Mouse (Mus musculus): ENCODE results near the gene Atp6v0d1.
A peak's percentile ranks its signal among the peaks of the same experiment; 100 is the strongest.

Gene Atp6v0d1

DNA sequence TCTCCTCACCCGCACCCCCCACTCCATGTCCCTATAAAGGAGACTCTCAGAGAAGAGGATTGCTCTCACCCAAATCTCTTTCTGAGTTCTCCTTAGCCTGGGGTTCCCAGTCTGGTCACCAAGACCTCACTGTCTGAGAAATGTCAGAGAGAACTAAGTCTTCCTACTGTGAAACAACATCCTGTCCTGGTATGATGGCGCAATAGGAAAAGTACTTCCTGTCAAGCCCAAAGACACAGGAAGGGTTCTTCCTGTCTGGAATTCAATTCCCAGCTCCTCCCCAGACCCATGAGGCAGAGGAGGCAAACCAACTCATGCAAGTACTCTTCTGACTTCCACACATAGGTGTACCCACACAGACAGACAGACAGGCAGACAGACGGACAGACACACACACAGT is 61.2 kb downstream of the Atp6v0d1 start:
- DNase-seq (ENCODE audit: low spot score), result no peak

DNA sequence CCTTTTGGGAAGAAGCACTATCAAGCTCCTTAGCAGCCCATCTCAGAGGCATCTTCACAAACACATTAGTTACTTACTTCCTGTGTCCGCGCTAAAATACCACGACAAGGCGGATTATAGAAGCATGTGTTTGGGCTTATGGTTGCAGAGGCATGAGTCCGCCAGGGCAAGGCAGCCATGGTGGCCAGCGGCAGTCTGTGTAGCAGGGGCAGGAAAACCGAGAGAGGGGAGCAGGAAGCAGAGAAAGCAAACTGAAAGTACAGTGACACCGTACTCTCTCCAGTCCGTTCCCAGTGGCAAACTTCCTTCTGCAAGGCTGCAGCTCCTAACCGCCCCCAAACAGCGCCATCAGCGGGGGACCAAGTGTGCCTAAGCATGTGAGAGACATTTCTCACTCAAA is 66.1 kb downstream of the Atp6v0d1 start:
- no peak for DNase-seq (ENCODE audit: low spot score)

DNA sequence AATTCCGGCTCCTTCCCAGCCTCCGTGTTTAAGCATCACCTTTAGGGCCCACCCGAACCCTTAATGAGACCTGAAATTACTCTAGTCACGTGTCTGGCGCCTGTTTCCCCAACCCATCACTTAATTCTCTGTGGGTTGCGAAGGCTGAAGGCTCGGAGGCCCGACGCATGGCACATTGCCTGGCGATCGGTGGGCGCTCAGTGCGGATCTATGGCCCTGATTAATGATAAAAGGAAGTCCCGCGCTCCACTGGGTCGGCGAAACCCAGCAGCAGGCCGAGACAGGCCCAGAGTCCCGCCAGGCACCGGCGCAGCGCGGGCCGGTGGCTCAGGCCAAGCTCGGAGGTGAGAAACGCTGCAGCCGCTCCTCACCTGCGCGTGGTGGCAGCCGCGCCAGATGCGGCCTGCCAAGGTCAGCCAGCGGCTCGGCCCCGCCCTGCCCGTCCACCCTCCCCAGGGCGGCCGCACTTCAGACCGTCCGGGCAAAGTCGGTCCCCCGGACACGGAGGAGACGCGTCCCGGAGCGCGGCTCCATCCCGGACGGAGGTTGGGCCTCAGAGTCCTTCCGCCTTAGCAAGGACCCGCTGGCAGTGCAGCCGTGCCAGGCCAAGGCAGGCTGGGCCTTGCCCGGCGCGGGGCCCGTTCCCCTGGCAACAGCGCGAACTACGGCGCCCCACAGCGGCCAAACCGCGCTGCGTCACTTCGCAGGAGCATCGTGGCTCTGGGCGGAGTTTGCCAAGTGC is 69.2 kb downstream of the Atp6v0d1 start, which contains the start of gene Zdhhc1:
TSS of gene Zdhhc1 (minus strand) at position 464 of the 742 bp plus-strand sequence.
- DNase-seq (ENCODE audit: low spot score), result peak; percentile 76

DNA sequence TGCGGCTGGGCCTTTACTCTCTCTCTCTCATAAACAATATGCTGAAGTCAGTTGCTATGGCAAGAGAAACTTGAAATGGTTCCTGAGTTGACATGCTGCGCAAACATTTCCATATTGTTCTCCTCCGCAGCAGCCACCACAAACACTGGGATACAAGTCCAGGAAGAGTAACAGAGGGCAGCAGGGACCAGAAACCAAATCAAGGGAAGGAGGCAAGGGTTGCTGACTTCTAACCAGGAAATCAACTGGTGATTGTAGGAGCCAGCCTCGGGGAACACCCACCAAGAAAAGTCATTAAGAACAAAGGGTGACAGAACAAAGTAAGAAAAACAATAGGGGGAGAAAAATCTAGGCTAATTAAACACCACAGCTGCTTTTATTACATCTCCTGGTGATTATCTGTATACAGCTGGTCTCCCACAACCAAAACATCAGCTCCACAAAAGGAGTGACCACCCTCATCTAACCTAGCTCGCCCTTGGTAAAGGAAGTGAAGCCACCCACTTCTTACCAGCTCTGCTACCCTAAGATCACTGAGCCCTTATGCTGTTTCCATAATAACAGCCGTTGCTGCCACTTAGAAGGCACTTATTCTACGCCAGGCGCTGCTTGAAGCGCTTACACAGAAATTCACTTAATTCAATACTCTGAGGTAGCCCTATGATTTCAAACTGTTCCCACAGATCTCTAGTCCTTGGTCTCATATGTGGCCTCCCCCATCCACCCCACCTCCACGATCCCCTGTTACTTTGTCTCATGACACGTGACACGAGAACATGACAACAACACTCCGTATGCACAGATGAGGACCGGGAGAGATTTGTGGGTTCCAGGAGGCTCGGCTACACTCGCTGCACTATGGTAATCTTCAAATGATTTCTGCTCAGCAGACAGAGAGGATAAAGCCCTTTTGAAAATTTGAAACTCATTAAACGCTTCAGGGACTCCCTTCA is 70.2 kb downstream of the Atp6v0d1 start:
- no peak for DNase-seq (ENCODE audit: low spot score)

DNA sequence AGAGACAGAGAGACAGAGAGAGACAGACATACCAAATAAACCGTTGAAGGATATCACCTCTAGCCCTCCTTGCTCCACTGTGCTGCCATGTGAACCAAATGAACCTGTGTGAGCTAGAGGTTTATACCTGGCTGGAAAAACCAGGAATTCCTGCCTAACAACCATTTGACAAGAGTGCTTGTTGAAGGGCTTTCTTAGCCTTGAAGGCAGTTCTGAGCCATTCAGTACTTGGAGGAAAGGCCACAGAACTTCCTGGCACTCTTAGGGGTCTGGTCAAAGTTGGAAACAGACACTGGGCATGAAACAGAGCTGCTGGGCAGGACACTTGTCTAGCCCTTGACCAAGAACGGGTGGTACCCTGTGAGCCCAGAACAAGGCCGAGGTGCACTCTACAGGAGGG is 71.3 kb downstream of the Atp6v0d1 start:
- DNase-seq (ENCODE audit: low spot score), result no peak

DNA sequence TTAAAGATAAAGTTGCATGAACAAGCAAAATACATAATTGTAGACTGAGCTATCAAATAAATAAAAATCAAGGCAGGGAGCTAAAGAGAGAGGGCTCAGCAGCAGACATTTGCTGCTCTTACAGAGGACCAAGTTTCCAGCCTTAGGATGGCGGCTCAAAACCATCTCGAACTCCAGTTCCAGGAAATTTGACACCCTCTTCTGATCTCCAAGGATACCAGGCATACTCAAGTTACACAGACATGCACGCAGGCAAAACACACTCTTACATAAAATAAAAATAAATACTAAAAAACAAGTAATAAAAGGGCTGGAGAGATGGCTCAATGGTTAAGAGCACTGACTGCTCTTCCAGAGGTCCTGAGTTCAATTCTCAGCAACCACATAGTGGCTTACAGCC is 72.4 kb downstream of the Atp6v0d1 start:
- DNase-seq (ENCODE audit: low spot score), result no peak

DNA sequence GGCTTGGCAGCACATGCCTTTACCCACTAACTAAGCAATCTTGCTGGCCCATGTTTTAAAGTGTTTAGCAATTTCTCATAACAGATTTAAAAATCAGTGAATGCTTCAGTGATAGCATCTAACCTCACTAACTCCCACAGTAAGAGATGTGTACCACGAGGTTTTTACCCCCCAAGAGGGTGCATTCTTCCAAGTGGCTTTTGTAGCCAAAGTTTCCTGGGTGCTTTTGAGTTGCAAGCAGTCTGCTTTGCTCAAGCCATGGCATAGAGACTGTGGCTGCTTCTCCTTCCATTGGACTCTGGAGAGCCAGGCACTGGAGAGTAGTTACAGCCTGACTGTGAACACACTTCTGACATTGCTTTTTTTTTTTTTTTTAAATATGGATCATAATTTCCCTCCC is 76.6 kb downstream of the Atp6v0d1 start:
- DNase-seq (ENCODE audit: low spot score), result no peak

DNA sequence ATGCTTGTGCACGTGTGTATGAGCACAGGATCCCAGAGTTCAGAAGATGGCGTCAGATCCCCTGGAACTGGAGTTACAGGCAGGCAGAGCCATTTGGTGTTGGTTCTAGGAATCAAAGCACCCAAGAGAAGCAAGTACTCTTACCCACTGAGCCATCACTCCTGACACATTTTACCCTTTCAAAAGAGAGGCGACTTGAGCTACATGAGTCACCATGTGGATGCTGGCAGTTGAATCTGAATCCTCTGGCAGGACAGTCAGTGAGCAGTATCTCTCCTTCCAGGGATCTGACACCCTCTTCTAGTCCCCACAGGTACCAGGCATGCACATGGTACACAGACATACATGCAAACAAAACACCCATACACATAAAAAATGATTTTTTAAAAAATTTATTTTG is 77.8 kb downstream of the Atp6v0d1 start:
- no peak for DNase-seq (ENCODE audit: low spot score)

DNA sequence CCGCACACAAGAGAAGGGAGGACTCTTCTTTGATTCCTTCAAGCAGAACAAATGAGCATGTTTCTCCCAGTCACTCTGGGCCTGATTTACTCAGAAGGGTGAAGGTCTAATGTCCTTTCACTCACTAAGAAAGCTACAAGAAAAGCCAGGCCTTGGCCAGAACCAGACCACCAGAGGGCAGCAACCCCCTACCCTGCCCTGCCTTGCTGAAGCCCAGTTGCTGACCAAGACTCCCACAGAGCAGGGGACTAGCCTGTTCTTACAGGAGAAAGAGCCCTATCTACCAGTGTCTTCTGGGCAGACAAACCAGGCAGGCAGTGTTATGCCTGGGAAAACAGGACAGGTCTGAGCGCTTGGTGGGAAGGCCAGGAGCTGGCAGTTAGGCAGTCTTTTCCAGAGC is 81.5 kb downstream of the Atp6v0d1 start:
- no peak for DNase-seq (ENCODE audit: low spot score)

DNA sequence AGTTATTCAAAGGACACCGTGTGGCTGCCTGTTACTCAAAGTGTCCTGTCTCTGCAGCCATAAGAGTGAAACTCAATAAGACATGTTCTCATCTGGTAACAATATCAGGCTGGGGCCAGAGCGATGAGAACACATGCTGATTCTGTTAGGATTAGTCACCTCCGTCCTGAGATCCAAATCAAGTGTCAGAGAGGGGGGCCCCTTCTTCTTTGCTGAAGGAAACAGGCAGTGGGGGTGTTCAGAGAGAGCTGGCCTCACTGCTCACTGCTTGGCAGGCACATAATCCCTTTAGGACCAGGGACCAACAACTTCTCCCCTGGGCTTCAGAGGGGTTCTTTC is 81.8 kb downstream of the Atp6v0d1 start:
- no peak for DNase-seq (ENCODE audit: low spot score)

DNA sequence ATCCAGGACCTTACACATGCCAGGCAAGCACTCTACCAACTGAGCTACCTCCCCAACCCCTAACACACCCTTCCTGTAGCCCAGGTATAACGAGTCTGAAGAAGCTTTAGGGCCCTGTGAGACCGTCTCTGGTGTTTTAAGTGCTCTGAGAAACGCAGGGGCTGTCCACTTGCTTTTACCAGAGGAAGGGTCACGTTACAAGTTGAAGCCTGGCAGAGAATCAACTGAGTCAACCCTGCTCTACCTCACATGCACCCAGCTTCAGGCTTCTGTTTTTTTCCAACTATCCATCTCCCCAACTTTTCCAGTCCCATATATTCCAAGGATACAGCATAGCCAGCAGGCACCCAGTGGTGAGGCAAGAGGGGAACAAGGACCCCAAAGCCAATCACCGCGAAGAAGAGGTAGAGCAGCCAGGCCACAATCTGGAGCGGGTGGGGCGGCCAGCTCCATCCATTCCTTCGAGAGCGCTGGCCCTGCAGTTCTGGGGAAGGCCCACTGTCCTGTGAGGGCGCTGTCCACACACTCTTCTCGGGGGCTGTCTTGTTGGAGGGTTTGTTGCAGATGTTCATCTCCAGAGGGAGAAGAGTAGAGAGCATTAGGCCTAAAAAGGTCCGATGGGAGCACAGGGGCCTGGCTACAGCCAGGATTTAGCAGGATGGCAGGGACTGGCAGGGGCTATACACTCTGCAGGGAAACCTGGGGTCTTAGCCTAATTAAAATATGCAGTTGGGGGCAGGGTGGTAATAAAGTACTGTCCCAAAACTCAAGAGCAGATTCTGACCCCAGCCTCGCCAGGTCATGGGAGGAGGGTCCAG is 82.4 kb downstream of the Atp6v0d1 start:
- no peak for DNase-seq (ENCODE audit: low spot score)

DNA sequence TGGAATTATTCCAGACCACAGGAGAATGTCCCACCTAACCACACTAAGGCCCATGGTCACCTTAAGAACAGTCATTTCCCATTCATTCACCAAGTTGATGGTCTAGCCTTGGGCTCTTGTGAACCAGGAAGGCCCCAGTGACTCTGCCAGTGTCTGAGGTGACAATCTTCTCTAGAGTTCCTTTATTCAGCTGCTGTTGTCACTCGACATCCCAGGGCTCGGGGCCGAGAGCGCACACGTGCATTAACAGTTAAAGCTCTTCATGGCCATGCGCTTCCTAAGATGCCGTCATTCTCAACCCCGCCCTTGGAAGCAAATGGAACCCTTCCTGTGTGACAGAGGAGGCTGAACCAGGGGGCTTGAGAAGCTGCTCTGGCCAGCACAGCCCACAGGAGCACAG is 83.7 kb downstream of the Atp6v0d1 start:
- no peak for DNase-seq (ENCODE audit: low spot score)

DNA sequence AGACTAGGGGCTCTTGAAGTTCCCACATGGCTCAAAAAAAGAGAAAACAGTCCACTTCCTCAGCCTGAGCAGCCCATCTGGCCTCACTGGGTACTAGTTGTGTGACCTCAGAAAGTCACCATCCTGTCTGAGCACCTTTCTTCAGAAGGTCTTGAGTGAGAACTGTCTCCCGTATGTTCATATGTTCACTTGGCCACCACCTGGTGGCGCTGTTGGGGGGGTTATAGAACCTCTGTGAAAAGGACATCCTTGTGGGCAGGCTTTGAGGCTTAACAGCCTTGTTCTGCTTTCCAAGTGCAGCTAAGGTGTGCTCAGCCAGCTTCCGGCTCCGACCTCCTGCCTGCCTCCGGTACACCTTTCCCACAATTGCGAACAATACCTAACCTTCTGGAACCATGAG is 84.4 kb downstream of the Atp6v0d1 start:
- no peak for DNase-seq (ENCODE audit: low spot score)

DNA sequence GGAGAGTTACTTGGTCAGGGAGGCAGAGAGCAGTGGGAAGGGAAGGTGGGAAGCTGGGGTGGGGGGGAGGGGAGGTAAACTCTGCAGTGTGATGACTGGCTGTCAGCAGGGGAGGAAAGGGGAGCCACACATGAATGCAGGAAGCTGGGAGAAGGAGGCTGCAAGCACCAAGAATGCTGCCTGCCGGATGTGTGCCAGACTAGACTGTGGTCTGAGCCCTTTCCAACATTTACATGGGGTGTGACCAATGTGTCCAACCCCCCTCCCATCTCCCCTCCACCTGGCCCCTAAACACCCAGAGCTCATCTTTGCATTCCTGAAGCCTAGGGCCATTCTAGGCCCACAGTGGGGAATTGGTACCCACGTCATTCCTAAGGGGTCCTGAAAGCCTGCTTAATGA is 84.8 kb downstream of the Atp6v0d1 start:
- DNase-seq (ENCODE audit: low spot score), result no peak

DNA sequence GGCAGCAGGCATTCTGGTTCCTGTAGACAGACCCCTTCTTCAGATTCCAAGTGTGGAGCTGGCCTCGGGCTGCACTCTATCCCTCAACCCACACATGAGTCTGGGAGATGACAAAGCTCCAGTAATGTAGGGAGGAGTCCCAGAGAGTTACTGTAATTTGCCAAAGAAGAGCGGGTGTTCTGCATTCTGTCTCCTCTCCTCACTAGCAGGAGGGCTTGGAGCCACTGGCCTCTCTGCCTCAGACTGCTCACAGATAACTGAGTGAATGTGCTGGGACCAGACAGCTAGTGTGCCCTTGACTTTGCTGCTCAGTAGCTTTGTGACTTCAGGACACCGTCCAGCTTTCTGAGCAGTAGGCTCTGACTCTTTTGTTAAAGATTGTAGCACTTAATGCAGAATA is 88.1 kb downstream of the Atp6v0d1 start:
- no peak for DNase-seq (ENCODE audit: low spot score)

DNA sequence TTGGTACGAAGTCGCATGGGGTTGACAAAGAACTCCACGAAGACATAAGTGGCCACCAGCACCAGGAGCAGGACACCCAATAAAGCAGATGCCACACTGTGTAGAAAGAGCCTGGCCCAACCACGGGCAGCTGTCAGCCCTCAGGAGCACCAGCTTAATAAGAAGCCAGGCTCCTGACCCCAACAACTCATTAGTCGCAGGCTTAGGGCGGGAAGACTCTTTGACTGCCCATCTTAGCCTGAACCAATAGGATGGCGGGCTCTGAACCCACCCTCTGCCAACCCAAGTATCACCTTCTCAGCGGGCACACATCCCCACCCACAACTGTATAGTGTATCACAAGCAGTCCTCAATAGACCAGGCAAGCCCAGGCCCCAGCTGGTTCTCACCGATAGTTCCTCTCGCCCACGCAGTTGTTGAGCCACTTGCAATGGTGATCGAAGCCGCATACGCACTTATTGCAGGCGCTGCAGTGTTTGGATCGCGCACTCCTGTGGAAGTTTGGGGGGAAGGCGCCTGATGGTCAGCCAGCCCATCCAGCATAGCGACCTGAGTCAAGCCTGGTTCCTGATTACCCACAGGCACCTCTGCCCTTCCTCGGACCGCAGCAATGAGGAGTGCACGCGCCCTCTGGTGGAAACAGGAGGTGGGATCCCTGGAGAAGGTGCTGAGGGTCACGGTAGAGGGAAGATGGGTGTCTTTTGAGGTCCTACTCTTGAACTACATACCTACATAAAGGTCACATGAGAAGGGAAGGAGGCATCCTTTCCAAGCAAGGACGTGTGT is 89.0 kb downstream of the Atp6v0d1 start:
- DNase-seq (ENCODE audit: low spot score), result no peak

DNA sequence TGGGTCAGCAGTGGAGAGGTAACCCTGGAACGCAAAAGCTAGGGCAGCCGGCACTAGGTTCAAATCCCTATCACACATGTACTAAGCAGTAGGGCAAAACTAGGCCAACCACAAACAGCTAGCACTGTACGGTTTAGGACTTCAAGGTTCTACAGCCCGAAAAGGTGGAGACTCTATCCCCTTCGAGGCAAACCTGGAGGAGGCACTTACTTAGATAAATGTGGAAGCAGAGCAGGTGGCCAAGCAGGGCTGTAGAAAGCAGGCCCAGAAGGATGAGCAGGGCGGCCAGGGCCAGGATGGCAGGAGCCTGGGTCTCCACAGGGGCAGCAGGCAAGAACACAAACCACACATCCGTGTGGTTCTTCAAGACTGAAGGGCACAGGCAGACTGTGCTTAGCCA is 89.7 kb downstream of the Atp6v0d1 start:
- no peak for DNase-seq (ENCODE audit: low spot score)

DNA sequence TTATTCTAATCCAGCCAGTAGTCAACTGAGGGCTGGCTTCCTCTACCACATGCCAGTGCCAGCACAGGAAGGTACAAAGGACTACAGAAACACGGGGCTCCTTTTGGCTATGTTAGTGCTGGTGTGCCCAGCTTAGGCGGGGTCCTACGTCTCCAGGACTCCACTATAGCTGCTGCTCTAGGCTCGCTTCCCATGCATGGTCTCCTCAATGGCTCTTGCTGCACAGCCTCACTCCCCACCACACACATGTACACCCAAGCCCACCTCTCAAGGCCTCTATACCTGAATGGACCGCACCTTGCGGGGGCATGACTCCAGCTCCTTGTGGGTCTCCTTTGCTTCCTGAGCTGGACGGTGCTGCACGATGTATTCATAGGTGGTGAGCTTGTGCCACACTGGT is 90.1 kb downstream of the Atp6v0d1 start:
- no peak for DNase-seq (ENCODE audit: low spot score)

DNA sequence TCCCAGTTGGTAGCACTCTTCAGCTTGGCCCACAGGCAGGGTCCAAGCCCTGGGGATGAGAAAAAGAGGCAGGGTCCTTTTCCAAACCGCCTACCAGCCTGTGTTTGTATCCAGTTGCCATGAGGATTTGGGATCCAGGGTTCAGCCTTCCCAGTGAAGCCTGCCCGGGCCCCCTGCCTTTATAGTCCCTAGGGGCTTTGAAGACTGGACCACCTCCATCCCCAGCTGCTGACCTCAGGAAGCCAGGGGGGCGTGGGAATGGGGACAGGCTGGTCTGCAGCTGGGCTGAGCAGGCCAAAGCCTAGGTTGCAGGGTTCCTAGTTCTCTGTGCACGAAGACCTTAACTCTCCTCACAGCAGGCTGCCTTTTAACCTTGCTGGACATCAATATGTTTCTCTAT is 90.6 kb downstream of the Atp6v0d1 start:
- no peak for DNase-seq (ENCODE audit: low spot score)

DNA sequence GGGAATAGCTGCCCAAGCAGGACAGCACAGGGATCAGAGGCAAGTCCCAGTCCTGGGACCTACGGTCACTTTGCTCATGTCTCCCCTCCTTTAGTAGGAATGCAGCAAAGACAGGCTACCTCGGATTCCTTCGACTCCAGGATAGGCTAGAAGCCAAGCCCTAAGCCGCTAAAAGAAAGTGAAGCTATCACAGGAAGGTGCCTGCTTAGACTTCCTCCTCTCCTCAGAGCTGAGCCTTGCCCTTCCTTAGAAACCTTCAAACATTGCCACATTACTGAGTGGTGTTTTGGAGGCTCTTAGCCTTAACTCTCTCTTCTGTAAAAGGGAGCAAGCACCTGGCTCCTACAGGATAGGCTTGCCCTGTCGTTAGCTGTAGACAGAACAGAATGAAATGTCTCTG is 91.2 kb downstream of the Atp6v0d1 start:
- no peak for DNase-seq (ENCODE audit: low spot score)

Data from urinary bladder, postnatal 10 days (tissue).